Mouse (Mus musculus) MEL (cell line): Measurements from ENCODE around the gene Naa35. TPM values are rescaled to one million over a fixed set of nuclear protein-coding genes. Genes with fewer than 3 reads are reported as not detected.

Experiments used
- DNase-seq: peaks from one replicate; pipeline ENCODE4 v3.0.0; 2011; ENCODE audit warnings: low read depth, low spot score
- H3K27ac ChIP-seq: 2 replicates; pipeline ENCODE4 v1.5.1; 2012; ENCODE audit warnings: low read depth, mild to moderate bottlenecking, control low read depth, low read length, moderate library complexity; ENCODE audit not compliant: control insufficient read depth
- H3K27me3 ChIP-seq, 2 experiments: fragments of 150-350 bp in 1 of 2; sonication (generic) in 1 of 2; 2 replicates each; pipeline ENCODE4 v1.6.1; 2012; ENCODE audit warnings: low read length in 2 of 2, mild to moderate bottlenecking in 2 of 2, improper control_type of control experiment in 1 of 2, moderate library complexity in 1 of 2; ENCODE audit not compliant: insufficient read depth in 2 of 2, control insufficient read depth in 1 of 2
- H3K36me3 ChIP-seq, 2 experiments: 2 replicates each; pipeline ENCODE4 v1.6.1; 2012 to 2014; ENCODE audit warnings: low read length in 2 of 2, improper control_type of control experiment in 1 of 2, inconsistent platforms in 1 of 2, mild to moderate bottlenecking in 1 of 2; ENCODE audit not compliant: insufficient read depth in 2 of 2, control insufficient read depth in 1 of 2
- H3K4me1 ChIP-seq, 2 experiments: fragments of 150-350 bp in 1 of 2; sonication (generic) in 1 of 2; 2 replicates each; pipeline ENCODE4 v1.6.1; 2012; ENCODE audit warnings: low read length in 2 of 2, improper control_type of control experiment in 1 of 2, mild to moderate bottlenecking in 1 of 2; ENCODE audit not compliant: insufficient read depth in 2 of 2, control insufficient read depth in 1 of 2
- H3K4me3 ChIP-seq, 2 experiments: fragments of 150-350 bp in 1 of 2; sonication (generic) in 1 of 2; 2 replicates each; pipeline ENCODE4 v1.5.1; 2012; ENCODE audit warnings: low read depth in 2 of 2, low read length in 2 of 2, mild to moderate bottlenecking in 2 of 2, moderate library complexity in 2 of 2, control low read depth in 1 of 2, improper control_type of control experiment in 1 of 2; ENCODE audit not compliant: control insufficient read depth in 1 of 2, insufficient read depth in 1 of 2
- H3K79me2 ChIP-seq: 2 replicates; pipeline ENCODE4 v1.6.1; 2012; ENCODE audit warnings: mild to moderate bottlenecking, low read length, moderate library complexity; ENCODE audit not compliant: control insufficient read depth, poor library complexity, insufficient read depth
- H3K9ac ChIP-seq: 2 replicates; pipeline ENCODE4 v1.6.1; 2012; ENCODE audit warnings: low read depth, mild to moderate bottlenecking, control low read depth, low read length, moderate library complexity; ENCODE audit not compliant: control insufficient read depth, poor library complexity, severe bottlenecking
- H3K9me3 ChIP-seq: fragments of 150-350 bp; sonication (generic); replicated peaks from 2 replicates; pipeline ENCODE4 v1.6.1; 2012; ENCODE audit warnings: mild to moderate bottlenecking, low read length, improper control_type of control experiment, moderate library complexity; ENCODE audit not compliant: insufficient read depth
- BHLHE40 ChIP-seq: IDR thresholded peaks from 2 replicates; pipeline ENCODE4 v1.6.1; 2012; ENCODE audit warnings: low read depth, mild to moderate bottlenecking, inconsistent platforms, low read length, improper control_type of control experiment, borderline replicate concordance
- CHD1 ChIP-seq: IDR thresholded peaks from 2 replicates; pipeline ENCODE4 v1.6.1; 2012; ENCODE audit warnings: low read depth, mild to moderate bottlenecking, inconsistent platforms, low read length, improper control_type of control experiment
- CHD2 ChIP-seq: IDR thresholded peaks from 2 replicates; pipeline ENCODE4 v1.6.1; 2011; ENCODE audit warnings: low read length, improper control_type of control experiment
- CTCF ChIP-seq, 3 experiments: IDR thresholded peaks in 2 of 3; conservative IDR thresholded peaks in 1 of 3; 2 replicates each; pipeline ENCODE4 v1.5.1; 2011 to 2012; ENCODE audit warnings: low read length in 3 of 3, low read depth in 2 of 3, mild to moderate bottlenecking in 2 of 3, improper control_type of control experiment in 1 of 3, inconsistent platforms in 1 of 3, mixed read lengths in 1 of 3, moderate library complexity in 1 of 3; ENCODE audit not compliant: control insufficient read depth in 1 of 3, insufficient read depth in 1 of 3, poor library complexity in 1 of 3, severe bottlenecking in 1 of 3
- E2F4 ChIP-seq: IDR thresholded peaks from 2 replicates; pipeline ENCODE4 v1.6.1; 2011; ENCODE audit warnings: low read depth, low read length, improper control_type of control experiment, borderline replicate concordance
- ETS1 ChIP-seq: IDR thresholded peaks from 2 replicates; pipeline ENCODE4 v1.6.1; 2012; ENCODE audit warnings: low read depth, mild to moderate bottlenecking, inconsistent platforms, low read length, improper control_type of control experiment, moderate library complexity
- GATA1 ChIP-seq: IDR thresholded peaks from 2 replicates; pipeline ENCODE4 v1.6.1; 2011; ENCODE audit warnings: low read depth, low read length, improper control_type of control experiment
- HCFC1 ChIP-seq: IDR thresholded peaks from 2 replicates; pipeline ENCODE4 v1.6.1; 2012; ENCODE audit warnings: low read depth, mild to moderate bottlenecking, inconsistent platforms, low read length, improper control_type of control experiment, moderate library complexity
- KAT2A ChIP-seq: conservative IDR thresholded peaks from 2 replicates; pipeline ENCODE4 v1.6.1; 2012; ENCODE audit warnings: low read depth, low read length, improper control_type of control experiment, inconsistent platforms
- MYB ChIP-seq: IDR thresholded peaks from 2 replicates; pipeline ENCODE4 v1.6.1; 2011; ENCODE audit warnings: mild to moderate bottlenecking, low read depth, low read length, improper control_type of control experiment
- MYC ChIP-seq: IDR thresholded peaks from 2 replicates; pipeline ENCODE4 v1.6.1; 2011; ENCODE audit warnings: low read depth, mild to moderate bottlenecking, low read length, improper control_type of control experiment, moderate library complexity
- NELFE ChIP-seq: IDR thresholded peaks from 2 replicates; pipeline ENCODE4 v1.6.1; 2011; ENCODE audit warnings: low read depth, low read length, improper control_type of control experiment
- NRF1 ChIP-seq: IDR thresholded peaks from 2 replicates; pipeline ENCODE4 v1.6.1; 2014; ENCODE audit warnings: low read depth, mild to moderate bottlenecking, inconsistent platforms, low read length, improper control_type of control experiment, moderate library complexity; ENCODE audit not compliant: poor library complexity, insufficient read depth, severe bottlenecking
- POLR2A ChIP-seq, 2 experiments: IDR thresholded peaks; 2 replicates each; pipeline ENCODE4 v1.6.1; 2011 to 2012; ENCODE audit warnings: low read length in 2 of 2, mild to moderate bottlenecking in 2 of 2, control low read depth in 1 of 2, improper control_type of control experiment in 1 of 2, low read depth in 1 of 2, moderate library complexity in 1 of 2; ENCODE audit not compliant: control insufficient read depth in 1 of 2, insufficient read depth in 1 of 2, poor library complexity in 1 of 2
- POLR2AphosphoS2 ChIP-seq: IDR thresholded peaks from 2 replicates; pipeline ENCODE4 v1.6.1; 2011; ENCODE audit warnings: low read length, improper control_type of control experiment
- TAL1 ChIP-seq: IDR thresholded peaks from 2 replicates; pipeline ENCODE4 v1.6.1; 2012; ENCODE audit warnings: mild to moderate bottlenecking, inconsistent platforms, low read length, moderate library complexity, mixed read lengths
- TCF12 ChIP-seq: IDR thresholded peaks from 2 replicates; pipeline ENCODE4 v1.6.1; 2014; ENCODE audit warnings: low read depth, mild to moderate bottlenecking, inconsistent platforms, low read length, improper control_type of control experiment, moderate library complexity
- UBTF ChIP-seq: IDR thresholded peaks from 2 replicates; pipeline ENCODE4 v1.6.1; 2012; ENCODE audit warnings: low read depth, mild to moderate bottlenecking, inconsistent platforms, low read length, improper control_type of control experiment, moderate library complexity, borderline replicate concordance; ENCODE audit not compliant: insufficient read depth
- USF1 ChIP-seq: IDR thresholded peaks from 2 replicates; pipeline ENCODE4 v1.6.1; 2014; ENCODE audit warnings: low read depth, mild to moderate bottlenecking, inconsistent platforms, low read length, improper control_type of control experiment, moderate library complexity
- polyA plus RNA-seq, 2 experiments: library from polyadenylated mRNA; stranded (reverse) in 1 of 2; unstranded in 1 of 2; fragments of >175 nt in 1 of 2; fragments of >200 nt in 1 of 2; gene quantifications; 2 replicates each; pipeline versions ENCODE4 v1.2.1 to v1.2.4; 2012; ENCODE audit warnings: low replicate concordance in 2 of 2, low read depth in 1 of 2; ENCODE audit not compliant: insufficient read length in 2 of 2, insufficient read depth in 1 of 2, missing spikeins in 1 of 2
- total RNA-seq: library from RNA; depleted of rRNA; stranded (reverse); fragments of 300-350 nt; gene quantifications from 2 replicates; pipeline ENCODE4 v1.2.3, GENCODE M21; 2012

Naa35 gene
- total and polyA plus RNA-seq, 3 experiments = 19.5 to 44.4 TPM; not detected in 1

DNA sequence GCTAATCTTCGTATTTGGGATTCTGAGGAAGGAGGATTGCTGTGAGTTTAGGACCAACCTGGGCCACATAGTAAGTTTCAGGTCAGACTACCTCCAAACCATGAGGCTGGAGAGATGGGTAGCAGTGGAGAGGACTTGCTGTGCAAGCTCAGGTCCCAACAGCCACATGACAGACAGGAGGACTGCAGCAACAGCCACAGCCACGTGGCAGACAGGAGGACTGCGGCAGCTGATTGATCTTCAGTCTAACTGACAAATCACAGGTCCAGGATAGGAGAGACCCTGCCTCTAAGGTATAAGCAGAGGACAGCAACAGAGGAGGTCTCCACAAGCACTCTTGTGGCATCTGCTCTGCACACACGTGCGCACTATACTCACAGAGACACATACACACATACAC, 72.7 kb downstream of the Naa35 start:
- Histone ChIP-seq H3K36me3 (peaks cover 0 to 2% of the 10 kb centered on the region in 2 experiments; a peak in 2 of 4 replicates), H3K9ac (no peak overlapping the region), H3K27ac (no peak overlapping the region), H3K4me3 (no peak overlapping the region), H3K9me3 (no peaks in the 10 kb centered on the region), H3K4me1 (no peaks in the 10 kb centered on the region), H3K79me2 (no peaks in the 10 kb centered on the region), H3K27me3 (no peaks in the 10 kb centered on the region)
- no peak for TF ChIP-seq CHD2
- no peak for DNase-seq

DNA sequence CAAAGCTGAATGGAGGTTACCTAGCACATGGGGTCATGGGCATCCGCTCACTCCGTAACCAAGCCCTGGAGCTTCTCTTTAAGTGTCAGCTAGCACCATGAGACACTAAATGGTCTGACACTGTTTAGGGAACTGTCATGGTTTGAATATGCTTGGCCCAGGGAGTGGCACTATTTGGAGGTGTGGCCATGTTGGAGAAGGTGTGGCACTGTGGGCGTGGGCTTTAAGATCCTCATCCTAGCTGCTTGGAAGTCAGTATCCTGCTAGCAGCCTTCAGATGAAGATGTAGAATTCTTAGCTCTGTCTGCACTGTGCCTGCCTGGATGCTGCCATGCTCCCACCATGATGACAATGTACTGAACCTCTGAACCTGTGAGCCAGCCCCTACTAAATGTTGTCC, 75.3 kb downstream of the Naa35 start:
- Histone ChIP-seq H3K9ac (no peak overlapping the region), H3K27ac (no peak overlapping the region), H3K79me2 (no peaks in the 10 kb centered on the region), H3K4me3 (no peak overlapping the region), H3K9me3 (no peaks in the 10 kb centered on the region), H3K36me3 (peaks cover 0 to 2% of the 10 kb centered on the region in 2 experiments; a peak in 2 of 4 replicates), H3K27me3 (no peaks in the 10 kb centered on the region), H3K4me1 (no peaks in the 10 kb centered on the region)
- TF ChIP-seq NRF1 (no peak), UBTF (no peak), MYB (no peak), CTCF (IDR thresholded peaks at IDR 0.05 in 2 of 3, conservative IDR thresholded peaks at IDR 0.05 in 1 of 3; ENCODE audit: control insufficient read depth in 1 of 3, insufficient read depth in 1 of 3, low read depth in 2 of 3, low read length in 3 of 3, poor library complexity in 1 of 3, severe bottlenecking in 1 of 3) (no peak), NELFE (no peak), ETS1 (no peak), USF1 (no peak), MYC (no peak), TAL1 (no peak), HCFC1 (no peak), BHLHE40 (no peak), CHD2 (no peak), POLR2A (IDR thresholded peaks at IDR 0.05; ENCODE audit: control insufficient read depth in 1 of 2, insufficient read depth in 1 of 2, low read depth in 1 of 2, low read length in 2 of 2, poor library complexity in 1 of 2) (no peak), E2F4 (no peak), KAT2A (no peak), GATA1 (no peak), TCF12 (no peak), CHD1 (no peak), POLR2AphosphoS2 (no peak)
- DNase-seq = peak; percentile 32
